Mouse (Mus musculus) liver, embryonic 13.5 days (tissue): ENCODE data around the gene Olfr876. TPM values are rescaled to one million over a fixed set of nuclear protein-coding genes. Genes with fewer than 3 reads are reported as not detected.
"Not testable (repeated sequence)": the region's sequence is repeated elsewhere in the genome, so short reads cannot be mapped to it uniquely, and the experiment has no call there.

Experiments
- ATAC-seq: fragments of 200-750 bp; cut with Nextera tagmentation; 2 replicates; pipeline ENCODE4 v1.8.0; 2017; ENCODE audit warnings: low read depth, mild to moderate bottlenecking, moderate number of reproducible peaks, moderate library complexity
- DNase-seq: peaks from one replicate; pipeline ENCODE4 v3.0.0; 2022
- H3K27ac ChIP-seq: fragments of 300-500 bp; sonication (generic); 2 replicates; pipeline ENCODE4 v1.5.1; 2015; ENCODE audit warnings: moderate library complexity, mild to moderate bottlenecking, inconsistent platforms
- H3K27me3 ChIP-seq: fragments of 300-500 bp; sonication (generic); 2 replicates; pipeline ENCODE4 v1.6.1; 2015; ENCODE audit warnings: mild to moderate bottlenecking, inconsistent platforms
- H3K36me3 ChIP-seq: fragments of 300-500 bp; sonication (generic); 2 replicates; pipeline ENCODE4 v1.6.1; 2015; ENCODE audit warnings: mild to moderate bottlenecking, inconsistent platforms
- H3K4me1 ChIP-seq: fragments of 300-500 bp; sonication (generic); replicated peaks from 2 replicates; pipeline ENCODE4 v1.6.1; 2015; ENCODE audit warnings: inconsistent platforms
- H3K4me2 ChIP-seq: fragments of 300-500 bp; sonication (generic); 2 replicates; pipeline ENCODE4 v1.6.1; 2015; ENCODE audit warnings: inconsistent platforms, mild to moderate bottlenecking, moderate library complexity
- H3K4me3 ChIP-seq: fragments of 300-500 bp; sonication (generic); replicated peaks from 2 replicates; pipeline ENCODE4 v1.5.1; 2015; ENCODE audit warnings: mild to moderate bottlenecking, inconsistent platforms
- H3K9ac ChIP-seq: fragments of 300-500 bp; sonication (generic); 2 replicates; pipeline ENCODE4 v1.6.1; 2015; ENCODE audit warnings: mild to moderate bottlenecking, inconsistent platforms
- H3K9me3 ChIP-seq: fragments of 300-500 bp; sonication (generic); replicated peaks from 2 replicates; pipeline ENCODE4 v1.6.1; 2016; ENCODE audit warnings: inconsistent platforms
- WGBS: fragments of 180-500 bp; shearing (Covaris S2); methylation state at CpG from one replicate; pipeline ENCODE4 v1.1.7; 2015; ENCODE audit not compliant: insufficient replicate concordance; 5-methylcytosine and 5-hydroxymethylcytosine counted together
- polyA plus RNA-seq: library from polyadenylated mRNA; unstranded; fragments of >200 nt; fragmentation: Nextera tagmentation; extraction: Ambion mirVana; gene quantifications from 2 replicates; pipeline ENCODE4 v1.2.1, GENCODE M21; 2015

Olfr876 gene
- not detected in 2 replicates for polyA plus RNA-seq

DNA sequence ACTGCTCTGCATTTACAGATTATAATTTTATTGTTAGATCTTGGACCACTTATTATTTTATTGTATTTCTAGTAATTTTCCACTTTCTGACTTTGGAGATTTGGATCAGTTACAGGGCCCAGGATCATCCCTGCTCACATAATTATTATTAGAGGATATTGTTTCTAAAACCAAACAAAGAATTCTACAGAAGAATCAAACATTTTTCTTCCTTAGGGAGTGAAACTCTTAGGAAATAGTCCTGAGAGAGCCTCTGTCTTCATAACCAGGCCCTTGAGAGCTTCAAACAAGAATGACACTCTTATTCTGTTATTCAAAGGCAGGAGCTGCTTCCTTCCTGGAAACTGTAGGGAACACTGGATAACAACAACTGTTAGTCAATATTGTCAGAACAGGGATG is at the start of gene Olfr876:
Olfr876 (plus strand) TSS at position 301 of the 400 bp plus-strand sequence.
- DNase-seq (no peak), ATAC-seq (no peak)
- H3K4me2 ChIP-seq: no peak within 1 kb of the TSS
- no peak within 1 kb of the TSS for H3K4me3 ChIP-seq
- no peaks in the 10 kb centered on the region for H3K4me1 ChIP-seq
- no peaks in the 10 kb centered on the region for H3K36me3 ChIP-seq
- H3K9me3 ChIP-seq: no peaks in the 10 kb centered on the region
- no peak within 1 kb of the TSS for H3K27ac ChIP-seq
- no peak within 1 kb of the TSS for H3K9ac ChIP-seq
- no peaks in the 10 kb centered on the region for H3K27me3 ChIP-seq

DNA sequence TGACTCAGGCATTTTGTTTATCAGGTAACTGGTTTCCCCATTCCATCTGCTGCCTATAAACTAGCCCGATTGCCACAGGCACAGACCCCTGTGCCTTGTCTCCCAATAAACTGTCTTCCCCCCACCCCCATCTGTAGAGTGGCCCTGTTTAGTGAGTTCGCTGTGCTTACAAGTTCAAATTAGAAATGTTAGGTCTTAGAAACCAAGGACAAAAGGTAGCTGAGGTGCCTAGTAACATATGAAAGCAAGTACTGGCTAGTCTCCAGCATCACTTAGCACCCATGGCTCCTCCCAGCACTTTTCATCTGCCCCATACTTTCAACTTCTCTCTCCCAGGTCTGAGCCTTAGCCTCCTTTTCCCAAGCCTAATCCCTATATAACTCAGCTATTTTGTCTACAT is 41.1 kb upstream of the Olfr876 start:
- Histone ChIP-seq H3K9ac (no peak overlapping the region), H3K27me3 (no peaks in the 10 kb centered on the region), H3K4me1 (no peaks in the 10 kb centered on the region), H3K9me3 (no peaks in the 10 kb centered on the region), H3K36me3 (no peaks in the 10 kb centered on the region), H3K4me2 (no peak overlapping the region), H3K4me3 (no peak overlapping the region), H3K27ac (no peak overlapping the region)
- no peak for ATAC-seq
- WGBS: 56% methylated on average over 2 of the region's 2 CpGs
- no peak for DNase-seq

DNA sequence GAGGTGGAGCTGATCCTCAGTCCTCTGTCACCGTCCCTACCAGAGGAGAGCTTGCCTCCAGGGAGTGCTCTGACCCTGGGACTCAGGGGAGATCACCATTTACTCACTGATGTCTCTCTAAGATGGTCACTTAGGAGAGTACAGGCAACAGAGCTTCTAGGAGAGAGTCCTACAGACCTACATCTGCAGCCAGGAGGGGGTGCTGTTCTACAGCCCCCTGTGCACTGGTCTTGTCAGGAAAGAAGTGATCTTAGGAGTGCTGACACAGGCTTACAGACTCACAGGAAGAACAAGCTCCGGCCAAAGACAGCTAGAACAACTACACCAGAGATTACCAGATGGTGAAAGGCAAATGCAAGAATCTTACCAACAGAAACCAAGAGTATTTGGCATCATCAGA is 40.3 kb upstream of the Olfr876 start:
- no peak overlapping the region for H3K9ac ChIP-seq
- DNase-seq: no peak
- H3K4me2 ChIP-seq: no peak overlapping the region
- no peak overlapping the region for H3K4me3 ChIP-seq
- H3K27ac ChIP-seq: no peak overlapping the region
- 27% methylated on average over 2 of the region's 2 CpGs for WGBS
- no peaks in the 10 kb centered on the region for H3K27me3 ChIP-seq
- no peak for ATAC-seq
- H3K36me3 ChIP-seq: no peaks in the 10 kb centered on the region
- H3K9me3 ChIP-seq: no peaks in the 10 kb centered on the region
- H3K4me1 ChIP-seq: no peaks in the 10 kb centered on the region

DNA sequence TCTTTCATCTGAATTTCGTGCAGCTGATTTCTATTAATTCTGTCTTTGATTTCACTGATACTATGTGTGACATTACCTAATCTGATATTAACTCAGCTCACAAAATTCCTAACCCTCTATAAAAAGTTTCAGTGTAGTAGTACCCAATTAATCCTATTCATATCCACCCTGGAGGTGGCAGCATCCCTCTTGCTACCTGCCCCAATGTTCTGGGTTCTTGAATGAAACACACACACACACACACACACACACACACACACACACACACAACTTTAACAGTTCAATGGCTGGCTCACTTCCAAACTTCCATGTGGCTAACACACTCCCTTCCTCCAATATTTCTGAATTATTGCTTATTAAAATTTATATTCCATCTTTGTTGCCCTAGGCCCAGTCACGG is 32.2 kb upstream of the Olfr876 start:
- Histone ChIP-seq H3K27me3 (no peaks in the 10 kb centered on the region), H3K9me3 (no peaks in the 10 kb centered on the region), H3K4me2 (no peak overlapping the region), H3K4me1 (no peaks in the 10 kb centered on the region), H3K4me3 (no peak overlapping the region), H3K27ac (no peak overlapping the region), H3K9ac (no peak overlapping the region), H3K36me3 (no peaks in the 10 kb centered on the region)
- 49% methylated on average over 2 of the region's 2 CpGs for WGBS
- no peak for DNase-seq
- no peak for ATAC-seq

DNA sequence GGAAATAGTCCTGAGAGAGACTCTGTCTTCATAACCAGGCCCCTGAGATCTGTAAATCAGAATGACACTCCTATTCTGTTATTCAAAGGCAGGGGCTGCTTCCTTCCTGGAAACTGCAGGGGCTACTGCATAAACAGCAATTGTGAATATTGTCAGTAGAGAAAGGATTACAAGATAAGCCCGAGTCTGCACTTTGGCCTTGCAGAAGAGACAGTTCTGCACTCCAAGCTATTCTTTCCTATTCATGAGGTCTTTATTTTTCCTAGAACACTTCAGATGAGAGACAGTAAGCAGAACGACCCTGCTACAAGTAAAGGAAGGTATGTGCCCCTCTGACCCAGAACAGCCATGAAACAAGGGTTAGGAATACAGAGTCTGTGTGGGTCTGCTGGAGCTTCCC is 31.1 kb upstream of the Olfr876 start, which contains the start of gene Olfr875:
Olfr875 (plus strand) TSS at position 99 of the 400 bp plus-strand sequence.
- no peaks in the 10 kb centered on the region for H3K4me1 ChIP-seq
- H3K36me3 ChIP-seq: no peaks in the 10 kb centered on the region
- H3K9ac ChIP-seq: no peak within 1 kb of the TSS
- H3K27ac ChIP-seq: no peak within 1 kb of the TSS
- no peaks in the 10 kb centered on the region for H3K9me3 ChIP-seq
- H3K4me2 ChIP-seq: no peak within 1 kb of the TSS
- WGBS: 26% methylated on average over 2 of the region's 2 CpGs
- H3K27me3 ChIP-seq: no peaks in the 10 kb centered on the region
- ATAC-seq: no peak
- DNase-seq: no peak
- no peak within 1 kb of the TSS for H3K4me3 ChIP-seq

DNA sequence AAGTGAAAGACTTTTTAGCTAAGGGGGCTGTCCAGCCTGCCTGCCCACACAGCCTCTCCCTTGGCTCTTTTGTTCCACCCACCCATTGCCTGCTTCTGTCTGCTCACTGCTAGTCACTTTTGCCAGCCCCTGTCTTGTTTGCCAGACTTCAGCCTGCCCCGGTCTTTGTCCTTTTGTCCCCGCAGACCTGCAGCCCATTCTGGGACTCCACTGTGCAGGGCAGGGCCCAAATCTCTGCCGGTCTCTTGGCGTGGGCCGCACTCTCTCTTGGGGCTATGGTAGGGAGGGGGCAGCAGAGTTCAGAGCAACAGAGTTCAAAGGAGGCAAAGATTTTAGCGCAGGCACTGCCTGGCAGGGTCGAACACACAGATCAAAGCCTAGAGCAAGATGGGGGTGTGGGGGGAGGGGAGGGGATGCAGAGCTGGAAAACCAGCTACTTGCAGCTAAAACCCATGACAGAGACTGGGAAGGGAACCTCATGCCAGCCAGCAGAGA is 20.0 kb upstream of the Olfr876 start:
- Histone ChIP-seq H3K4me3 (no peak overlapping the region), H3K36me3 (no peaks in the 10 kb centered on the region), H3K4me1 (peaks cover 6% of the 10 kb centered on the region; the same call in 1 of the 2 replicates), H3K9me3 (no peaks in the 10 kb centered on the region), H3K9ac (no peak overlapping the region), H3K27ac (0 out of 2 replicates have a peak overlapping the region, but pooled peaks have one; percentile 29), H3K4me2 (peak overlapping the region; percentile 23; the same call in 1 of the 2 replicates), H3K27me3 (no peaks in the 10 kb centered on the region)
- peak; percentile 1 for DNase-seq
- WGBS: 27% methylated on average over 7 of the region's 7 CpGs
- ATAC-seq: peak; percentile 86

DNA sequence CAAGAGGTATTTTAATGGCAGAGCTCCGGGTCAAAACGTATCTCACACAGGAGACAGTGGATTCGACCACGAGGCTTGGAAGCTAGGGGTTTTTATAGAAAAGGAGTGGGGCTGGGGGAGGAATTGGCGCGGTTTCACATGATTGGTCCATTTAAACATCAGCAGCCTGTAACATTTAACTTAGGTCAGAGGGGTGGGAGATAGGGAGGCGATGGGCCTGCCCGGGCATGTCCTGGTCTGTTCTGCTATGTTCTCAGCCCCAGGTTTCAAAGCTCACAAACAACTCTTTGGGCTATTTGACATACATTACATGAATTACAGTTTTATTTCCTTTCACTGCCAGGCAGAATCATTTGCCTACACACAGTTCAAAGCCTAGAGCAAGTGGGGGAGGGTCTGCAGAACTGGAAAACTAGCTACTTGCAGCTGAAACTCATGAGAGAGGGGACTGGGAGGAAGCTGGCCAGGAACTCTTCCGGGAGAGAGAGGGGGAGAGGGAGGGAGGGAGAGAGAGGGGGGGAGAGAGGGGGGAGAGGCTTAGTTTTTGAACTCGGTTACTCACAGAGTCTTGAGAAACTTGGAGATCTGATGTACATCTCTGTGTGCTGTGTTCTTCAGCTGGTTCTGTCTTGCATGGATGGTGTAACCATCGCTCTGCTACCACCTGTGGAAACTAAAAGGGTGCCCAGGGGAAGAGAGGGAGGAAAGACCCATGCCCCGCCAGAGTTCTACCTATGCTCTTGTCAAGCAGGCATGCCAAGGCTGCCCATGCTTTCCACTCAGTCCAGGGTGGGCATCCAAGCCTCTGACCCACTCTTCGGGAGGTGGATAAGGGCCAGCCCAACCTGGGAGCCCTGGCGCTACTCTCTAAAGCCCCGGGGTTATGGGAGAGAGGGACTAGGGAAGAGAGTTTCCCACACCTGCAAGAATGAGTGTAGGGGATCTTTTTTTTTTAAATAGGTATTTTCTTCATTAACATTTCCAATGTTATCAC is 19.1 kb upstream of the Olfr876 start:
- DNase-seq, ATAC-seq, H3K27me3 ChIP-seq, H3K4me3 ChIP-seq, H3K4me2 ChIP-seq, H3K36me3 ChIP-seq, H3K27ac ChIP-seq, H3K4me1 ChIP-seq, H3K9ac ChIP-seq, H3K9me3 ChIP-seq: not testable (repeated sequence)
- 55% methylated on average over 11 of the region's 15 CpGs for WGBS

DNA sequence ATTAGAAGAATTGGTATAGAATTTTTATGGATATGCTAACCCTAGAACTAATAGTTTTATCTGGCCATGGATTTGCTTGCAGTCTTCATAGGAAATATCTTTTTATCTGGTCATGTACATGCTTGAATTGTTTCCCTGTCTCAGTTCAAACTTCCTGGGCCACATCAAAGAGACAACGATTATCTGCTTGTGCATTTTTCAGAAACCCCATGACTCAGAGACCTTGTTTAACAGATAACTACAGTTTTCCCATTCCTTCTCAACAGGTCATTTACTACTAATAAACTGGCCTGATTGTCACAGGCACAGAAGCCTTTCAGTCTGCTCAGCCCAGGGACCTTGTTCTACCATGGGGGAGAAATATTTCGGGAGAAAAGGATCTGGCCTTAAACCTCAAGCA is 16.4 kb upstream of the Olfr876 start:
- no peak overlapping the region for H3K4me2 ChIP-seq

DNA sequence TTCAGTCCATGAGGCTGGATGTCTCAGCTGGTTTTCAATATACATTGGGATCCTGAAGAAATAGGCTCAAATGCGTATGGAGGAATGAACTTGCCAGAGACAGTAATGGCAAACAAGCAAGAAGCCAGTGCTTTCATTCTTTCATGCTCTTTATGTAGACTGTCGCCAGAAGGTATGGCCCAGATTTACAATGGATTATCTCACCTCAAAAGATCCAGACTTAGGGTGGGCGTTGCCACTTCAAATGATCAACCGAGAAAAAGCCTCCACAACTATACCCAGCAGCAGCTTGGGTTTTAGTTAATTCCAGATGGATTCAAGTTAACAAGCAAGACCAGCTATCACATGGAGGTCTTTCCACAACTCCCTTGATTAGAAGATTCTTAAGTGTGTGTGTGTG is 776 bp upstream of the Olfr876 start:
- 54% methylated on average over 4 of the region's 4 CpGs for WGBS
- Histone ChIP-seq H3K4me3 (no peak overlapping the region), H3K9ac (no peak overlapping the region), H3K36me3 (no peaks in the 10 kb centered on the region), H3K9me3 (no peaks in the 10 kb centered on the region), H3K4me1 (no peaks in the 10 kb centered on the region), H3K27me3 (no peaks in the 10 kb centered on the region), H3K4me2 (no peak overlapping the region), H3K27ac (no peak overlapping the region)
- DNase-seq: no peak
- ATAC-seq: no peak

More for the DNA sequence above, 16.4 kb upstream of the Olfr876 start:
- Histone ChIP-seq H3K4me1 (peaks cover 6% of the 10 kb centered on the region; the same call in 1 of the 2 replicates), H3K27ac (no peak overlapping the region), H3K4me3 (no peak overlapping the region), H3K9ac (no peak overlapping the region), H3K9me3 (no peaks in the 10 kb centered on the region), H3K36me3 (no peaks in the 10 kb centered on the region), H3K27me3 (no peaks in the 10 kb centered on the region)
- 43% methylated on average over 2 of the region's 2 CpGs for WGBS
- DNase-seq (no peak), ATAC-seq (no peak)

DNA sequence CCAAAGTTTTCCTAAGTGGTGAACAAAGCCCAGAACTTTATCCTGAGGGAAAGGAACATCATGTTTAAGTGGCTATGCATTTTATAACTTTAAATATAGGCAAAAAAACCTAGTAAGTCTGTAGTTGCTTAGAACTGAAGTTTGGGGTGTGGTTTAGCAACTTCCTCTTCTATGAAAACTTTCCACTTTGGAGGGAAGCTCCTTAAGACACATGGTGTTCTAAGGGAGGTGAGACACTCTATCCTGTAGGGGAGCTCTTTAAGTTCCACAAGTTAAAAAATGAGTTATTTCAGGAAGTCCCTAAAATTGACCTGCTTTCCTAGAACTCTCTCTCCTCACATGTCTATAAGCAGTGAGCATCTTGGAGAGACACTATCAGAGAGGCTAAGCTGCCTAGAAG is 4.4 kb downstream of the Olfr876 start:
- Histone ChIP-seq H3K9me3 (no peaks in the 10 kb centered on the region), H3K27me3 (no peaks in the 10 kb centered on the region), H3K9ac (no peak overlapping the region), H3K4me3 (no peak overlapping the region), H3K36me3 (no peaks in the 10 kb centered on the region), H3K4me1 (no peaks in the 10 kb centered on the region), H3K4me2 (no peak overlapping the region), H3K27ac (no peak overlapping the region)
- ATAC-seq (no peak), DNase-seq (no peak)

DNA sequence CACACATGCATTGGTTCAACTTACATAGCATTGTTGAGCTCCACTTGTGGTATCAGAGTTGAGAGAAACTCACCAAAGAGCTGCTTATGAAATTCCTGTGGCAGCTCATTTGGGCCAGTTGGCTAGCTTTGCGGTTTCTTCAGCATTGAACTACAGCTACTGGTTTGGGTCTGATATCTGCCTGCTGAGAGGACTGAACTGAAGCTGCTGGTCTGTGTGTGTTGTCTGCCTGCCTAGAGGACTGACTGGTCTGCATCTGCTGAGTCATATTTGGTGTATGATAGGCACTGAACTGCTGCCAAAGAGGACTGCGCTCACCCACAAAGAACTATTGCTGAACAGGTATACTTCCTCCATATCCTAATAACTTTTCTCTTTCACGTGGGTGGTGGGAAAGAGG is 5.6 kb downstream of the Olfr876 start:
- Histone ChIP-seq H3K4me3 (no peak overlapping the region), H3K9me3 (no peaks in the 10 kb centered on the region), H3K4me1 (no peaks in the 10 kb centered on the region), H3K36me3 (no peaks in the 10 kb centered on the region), H3K4me2 (no peak overlapping the region), H3K27ac (no peak overlapping the region), H3K9ac (no peak overlapping the region), H3K27me3 (no peaks in the 10 kb centered on the region)
- DNase-seq (no peak), ATAC-seq (no peak)
- WGBS: 60% methylated on average over 3 of the region's 3 CpGs

DNA sequence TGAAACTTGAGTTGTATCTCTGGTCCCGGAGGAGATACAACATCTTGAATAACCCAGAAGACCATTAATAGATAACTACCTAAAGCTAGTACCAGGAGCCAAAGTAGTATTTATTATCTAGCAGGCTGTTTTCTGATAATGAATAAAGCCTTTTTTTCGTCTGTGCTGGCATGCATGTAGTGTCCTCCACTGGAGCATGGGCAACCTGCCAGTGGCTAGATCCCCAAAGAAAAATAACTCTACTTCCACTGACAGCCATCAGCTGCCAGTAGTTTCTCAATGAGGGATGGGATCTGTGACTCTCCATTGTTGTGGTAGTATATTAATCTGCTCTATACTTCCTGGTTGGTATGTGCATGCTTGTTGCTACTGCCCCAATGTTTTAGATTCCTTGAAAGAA is 6.1 kb downstream of the Olfr876 start:
- Histone ChIP-seq H3K36me3 (no peaks in the 10 kb centered on the region), H3K27me3 (no peaks in the 10 kb centered on the region), H3K4me3 (no peak overlapping the region), H3K27ac (no peak overlapping the region), H3K9me3 (no peaks in the 10 kb centered on the region), H3K4me1 (no peaks in the 10 kb centered on the region), H3K9ac (no peak overlapping the region), H3K4me2 (no peak overlapping the region)
- DNase-seq (no peak), ATAC-seq (no peak)
- 61% methylated on average over 2 of the region's 2 CpGs for WGBS
